Mouse (Mus musculus): Measurements from ENCODE around the gene Apba2.

- TF ChIP-seq CTCF (IDR thresholded peaks at IDR 0.05; ENCODE audit: control insufficient read depth, insufficient read depth, insufficient read length) (no peak), USF1 (IDR thresholded peaks at IDR 0.05; ENCODE audit: low read depth) (no peak), MYOD1 (IDR thresholded peaks at IDR 0.05; ENCODE audit: control insufficient read depth, insufficient read length, low read depth) (no peak), CEBPB (IDR thresholded peaks at IDR 0.05; ENCODE audit: low read depth) (no peak)
Observed at GRCm38 (mm10) chr7:64651963-64652362, 150.5 kb downstream of the Apba2 start.
